Mouse (Mus musculus) spleen, adult 12 weeks (tissue): ENCODE data around the gene Prss56.

Source experiments
- DNase-seq: peaks from one replicate; pipeline ENCODE4 v3.0.0; 2022; ENCODE audit warnings: low spot score

Prss56 gene

GRCm38 (mm10) chr1:87183013-87183412 is at the start of gene Prss56:
Gene Prss56 (plus strand): TSS chr1:87183313.
- no peak for DNase-seq

- DNase-seq, result no peak
Measured at GRCm38 (mm10) chr1:87141550-87141949, 41.6 kb upstream of the Prss56 start.

- DNase-seq, result no peak
Measured at GRCm38 (mm10) chr1:87142456-87142855, 40.7 kb upstream of the Prss56 start.

GRCm38 (mm10) chr1:87143141-87143540 is 40.0 kb upstream of the Prss56 start:
- DNase-seq, result no peak

- DNase-seq, result no peak
Measured at GRCm38 (mm10) chr1:87149422-87149821, 33.7 kb upstream of the Prss56 start.

- DNase-seq, result no peak
Measured at GRCm38 (mm10) chr1:87151286-87151685, 31.8 kb upstream of the Prss56 start.

- no peak for DNase-seq
Measured at GRCm38 (mm10) chr1:87153776-87154500, 29.2 kb upstream of the Prss56 start.

GRCm38 (mm10) chr1:87154501-87155120 is 28.5 kb upstream of the Prss56 start:
- DNase-seq, result no peak

- DNase-seq, result no peak
Measured at GRCm38 (mm10) chr1:87155531-87156198, 27.4 kb upstream of the Prss56 start.

- no peak for DNase-seq
Measured at GRCm38 (mm10) chr1:87156199-87156587, 26.9 kb upstream of the Prss56 start, which contains the start of gene Ecel1. Gene Ecel1 (minus strand): TSS chr1:87156521.

- DNase-seq, result no peak
Measured at GRCm38 (mm10) chr1:87159396-87159795, 23.7 kb upstream of the Prss56 start.

- DNase-seq, result no peak
Measured at GRCm38 (mm10) chr1:87164164-87164795, 18.8 kb upstream of the Prss56 start.

GRCm38 (mm10) chr1:87164796-87165184 is 18.3 kb upstream of the Prss56 start:
- DNase-seq, result no peak

- no peak for DNase-seq
Measured at GRCm38 (mm10) chr1:87170458-87170857, 12.7 kb upstream of the Prss56 start.

- no peak for DNase-seq
Measured at GRCm38 (mm10) chr1:87171312-87171711, 11.8 kb upstream of the Prss56 start.

GRCm38 (mm10) chr1:87172316-87172715 is 10.8 kb upstream of the Prss56 start:
- no peak for DNase-seq

- no peak for DNase-seq
Measured at GRCm38 (mm10) chr1:87174006-87174955, 8.8 kb upstream of the Prss56 start.

GRCm38 (mm10) chr1:87175852-87176292 is 7.2 kb upstream of the Prss56 start:
- DNase-seq, result no peak

- DNase-seq, result no peak
Measured at GRCm38 (mm10) chr1:87180896-87181295, 2.2 kb upstream of the Prss56 start.

- no peak for DNase-seq
Measured at GRCm38 (mm10) chr1:87183998-87184750, 1.1 kb downstream of the Prss56 start.

- peak; percentile 37 for DNase-seq
Measured at GRCm38 (mm10) chr1:87184751-87185139, 1.6 kb downstream of the Prss56 start.
